Mouse (Mus musculus): Measurements from ENCODE around the gene Bak1.

The Bak1 gene

GRCm38 (mm10) chr17:26975415-26975814 lies 53.4 kb downstream of the Bak1 start:
- Histone ChIP-seq H3K4me1 (replicated peaks; ENCODE audit: low read depth, low read length) (peaks cover 59% of the 10 kb centered on the region), H3K9me3 (ENCODE audit: low read length) (no peaks in the 10 kb centered on the region), H3K27me3 (ENCODE audit: insufficient read depth, low read length) (no peaks in the 10 kb centered on the region), H3K36me3 (ENCODE audit: insufficient read depth, low read length) (peaks cover 63% of the 10 kb centered on the region), H3K4me3 (replicated peaks; ENCODE audit: low read length) (no peak overlapping the region)
- TF ChIP-seq POU5F1 (IDR thresholded peaks at IDR 0.05; ENCODE audit: borderline replicate concordance, low read length) (no peak), CTCF (conservative IDR thresholded peaks at IDR 0.05; ENCODE audit: low read length) (no peak), NANOG (IDR thresholded peaks at IDR 0.05; ENCODE audit: borderline replicate concordance, low read length) (no peak)

DNA sequence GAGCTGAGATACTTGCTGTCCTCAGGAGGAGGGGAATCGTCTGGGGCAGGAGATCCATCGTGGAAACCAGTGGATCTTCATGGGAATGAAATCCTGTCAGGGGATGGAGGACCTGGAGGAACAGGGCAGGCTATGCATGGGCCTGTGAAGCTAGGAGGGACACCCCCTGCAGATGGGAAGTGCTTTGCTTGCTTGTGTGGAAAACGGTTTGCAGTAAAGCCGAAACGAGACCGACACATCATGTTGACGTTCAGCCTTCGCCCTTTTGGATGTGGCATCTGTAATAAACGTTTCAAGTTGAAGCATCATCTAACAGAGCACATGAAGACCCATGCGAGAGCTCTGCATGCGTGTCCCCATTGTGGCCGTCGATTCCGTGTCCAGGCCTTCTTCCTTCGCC lies 54.3 kb downstream of the Bak1 start:
- no peaks in the 10 kb centered on the region for H3K27me3 ChIP-seq (ENCODE audit: insufficient read depth, low read length)
- peaks cover 63% of the 10 kb centered on the region for H3K4me1 ChIP-seq (replicated peaks; ENCODE audit: low read depth, low read length)
- peaks cover 56% of the 10 kb centered on the region for H3K36me3 ChIP-seq (ENCODE audit: insufficient read depth, low read length)
- no peak for TF ChIP-seq POU5F1 (IDR thresholded peaks at IDR 0.05; ENCODE audit: borderline replicate concordance, low read length)
- no peak for TF ChIP-seq CTCF (conservative IDR thresholded peaks at IDR 0.05; ENCODE audit: low read length)
- no peak for TF ChIP-seq NANOG (IDR thresholded peaks at IDR 0.05; ENCODE audit: borderline replicate concordance, low read length)
- no peaks in the 10 kb centered on the region for H3K9me3 ChIP-seq (ENCODE audit: low read length)
- H3K4me3 ChIP-seq (replicated peaks; ENCODE audit: low read length): peak overlapping the region; percentile 95

GRCm38 (mm10) chr17:26972703-26973574 lies 55.9 kb downstream of the Bak1 start, which contains the start of gene Zbtb9:
Zbtb9 (plus strand) TSS chr17:26973167.
- H3K36me3 ChIP-seq (ENCODE audit: insufficient read depth, low read length): peaks cover 45% of the 10 kb centered on the region
- TF ChIP-seq POU5F1 (IDR thresholded peaks at IDR 0.05; ENCODE audit: borderline replicate concordance, low read length) (no peak), NANOG (IDR thresholded peaks at IDR 0.05; ENCODE audit: borderline replicate concordance, low read length) (no peak), CTCF (conservative IDR thresholded peaks at IDR 0.05; ENCODE audit: low read length) (no peak)

DNA sequence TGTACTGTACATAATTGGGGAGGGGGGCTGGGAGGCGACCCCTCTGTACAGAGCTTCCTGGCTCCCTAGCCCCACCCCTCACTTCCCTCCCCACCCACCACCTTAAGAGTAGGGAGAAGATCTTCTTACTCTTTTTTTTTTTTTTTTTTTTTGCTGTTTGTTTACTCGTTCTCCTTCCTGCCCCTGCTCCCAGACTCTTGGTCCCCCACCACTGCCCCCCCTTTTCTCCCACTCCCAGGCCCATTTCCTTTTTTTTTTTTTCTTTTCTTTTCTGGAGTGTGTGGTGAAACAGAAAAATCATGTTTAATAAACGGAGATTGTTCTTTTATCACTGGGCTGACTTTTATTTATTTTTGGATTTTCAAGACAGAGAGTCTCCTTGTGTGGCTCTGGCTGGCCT lies 56.7 kb downstream of the Bak1 start:
- Histone ChIP-seq H3K4me3 (replicated peaks; ENCODE audit: low read length) (peak overlapping the region; percentile 95), H3K4me1 (replicated peaks; ENCODE audit: low read depth, low read length) (peaks cover 77% of the 10 kb centered on the region), H3K36me3 (ENCODE audit: insufficient read depth, low read length) (peaks cover 38% of the 10 kb centered on the region), H3K9me3 (ENCODE audit: low read length) (no peaks in the 10 kb centered on the region), H3K27me3 (ENCODE audit: insufficient read depth, low read length) (no peaks in the 10 kb centered on the region)
- TF ChIP-seq POU5F1 (IDR thresholded peaks at IDR 0.05; ENCODE audit: borderline replicate concordance, low read length) (no peak), NANOG (IDR thresholded peaks at IDR 0.05; ENCODE audit: borderline replicate concordance, low read length) (no peak), CTCF (conservative IDR thresholded peaks at IDR 0.05; ENCODE audit: low read length) (no peak)

More at GRCm38 (mm10) chr17:26972703-26973574, 55.9 kb downstream of the Bak1 start, which contains the start of gene Zbtb9:
- Histone ChIP-seq H3K9me3 (ENCODE audit: low read length) (no peaks in the 10 kb centered on the region), H3K4me1 (replicated peaks; ENCODE audit: low read depth, low read length) (peaks cover 70% of the 10 kb centered on the region), H3K4me3 (replicated peaks; ENCODE audit: low read length) (peak within 1 kb of the TSS; percentile 95), H3K27me3 (ENCODE audit: insufficient read depth, low read length) (no peaks in the 10 kb centered on the region)

GRCm38 (mm10) chr17:26971247-26971905 lies 57.4 kb downstream of the Bak1 start:
- no peak for TF ChIP-seq CTCF (conservative IDR thresholded peaks at IDR 0.05; ENCODE audit: low read length)
- no peak for TF ChIP-seq NANOG (IDR thresholded peaks at IDR 0.05; ENCODE audit: borderline replicate concordance, low read length)
- TF ChIP-seq POU5F1 (IDR thresholded peaks at IDR 0.05; ENCODE audit: borderline replicate concordance, low read length): no peak
- H3K4me1 ChIP-seq (replicated peaks; ENCODE audit: low read depth, low read length): peaks cover 76% of the 10 kb centered on the region
- no peaks in the 10 kb centered on the region for H3K27me3 ChIP-seq (ENCODE audit: insufficient read depth, low read length)
- peaks cover 31% of the 10 kb centered on the region for H3K36me3 ChIP-seq (ENCODE audit: insufficient read depth, low read length)
- H3K9me3 ChIP-seq (ENCODE audit: low read length): no peaks in the 10 kb centered on the region
- peak overlapping the region; percentile 95 for H3K4me3 ChIP-seq (replicated peaks; ENCODE audit: low read length)

DNA sequence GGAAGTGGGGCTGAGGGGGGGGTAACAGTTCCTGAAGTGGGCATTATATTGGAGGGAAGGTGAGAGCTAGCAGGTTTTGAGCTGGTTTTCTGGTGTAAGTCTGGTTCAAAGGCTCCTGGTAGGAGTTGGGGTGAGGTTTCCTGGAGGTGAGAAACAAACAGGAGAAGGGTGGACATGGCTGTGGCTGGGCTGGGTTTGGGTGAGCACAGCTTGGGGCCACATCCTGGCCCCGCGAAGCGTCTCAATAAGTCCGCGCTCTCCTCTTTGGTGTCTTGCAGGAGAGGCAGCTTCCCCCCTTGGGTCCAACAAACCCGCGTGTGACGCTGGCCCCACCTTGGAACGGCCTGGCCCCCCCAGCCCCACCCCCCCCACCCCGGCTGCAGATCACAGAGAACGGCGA lies 58.6 kb downstream of the Bak1 start:
- no peak for TF ChIP-seq POU5F1 (IDR thresholded peaks at IDR 0.05; ENCODE audit: borderline replicate concordance, low read length)
- TF ChIP-seq CTCF (conservative IDR thresholded peaks at IDR 0.05; ENCODE audit: low read length): no peak
- TF ChIP-seq NANOG (IDR thresholded peaks at IDR 0.05; ENCODE audit: borderline replicate concordance, low read length): no peak
- Histone ChIP-seq H3K4me1 (replicated peaks; ENCODE audit: low read depth, low read length) (peaks cover 66% of the 10 kb centered on the region), H3K4me3 (replicated peaks; ENCODE audit: low read length) (no peak overlapping the region), H3K9me3 (ENCODE audit: low read length) (no peaks in the 10 kb centered on the region), H3K36me3 (ENCODE audit: insufficient read depth, low read length) (peaks cover 27% of the 10 kb centered on the region), H3K27me3 (ENCODE audit: insufficient read depth, low read length) (peaks cover 5% of the 10 kb centered on the region; the same call in 1 of the 2 replicates)

Data from E14TG2a.4 (cell line).